Mouse (Mus musculus) limb, embryonic 12.5 days (tissue): ENCODE measurements at regions not wholly inside any gene's neighbourhood (a gene's known extent, or its start where the extent isn't known, plus 50 kb on each side); places are given as distances from the start of the nearest gene placed in this dataset.

Source experiments
- ATAC-seq: fragments of 200-750 bp; cut with Nextera tagmentation; 2 replicates; pipeline ENCODE4 v1.8.0; 2017; ENCODE audit warnings: low read depth, moderate TSS enrichment; ENCODE audit not compliant: insufficient number of reproducible peaks, insufficient read depth, low FRiP score, low TSS enrichment
- H3K27ac ChIP-seq: fragments of 300-500 bp; sonication (generic); 2 replicates; pipeline ENCODE4 v1.5.1; 2016; ENCODE audit warnings: mild to moderate bottlenecking, moderate library complexity
- H3K27me3 ChIP-seq: fragments of 300-500 bp; sonication (generic); 2 replicates; pipeline ENCODE4 v1.6.1; 2016; ENCODE audit warnings: mild to moderate bottlenecking, moderate library complexity
- H3K36me3 ChIP-seq: fragments of 300-500 bp; sonication (generic); 2 replicates; pipeline ENCODE4 v1.6.1; 2016; ENCODE audit warnings: mild to moderate bottlenecking, moderate library complexity
- H3K4me1 ChIP-seq: fragments of 300-500 bp; sonication (generic); replicated peaks from 2 replicates; pipeline ENCODE4 v1.6.1; 2016
- H3K4me2 ChIP-seq: fragments of 300-500 bp; sonication (generic); 2 replicates; pipeline ENCODE4 v1.6.1; 2016; ENCODE audit warnings: mild to moderate bottlenecking, moderate library complexity
- H3K4me3 ChIP-seq: fragments of 300-500 bp; sonication (generic); replicated peaks from 2 replicates; pipeline ENCODE4 v1.5.1; 2016; ENCODE audit warnings: mild to moderate bottlenecking
- H3K9ac ChIP-seq: fragments of 300-500 bp; sonication (generic); replicated peaks from 2 replicates; pipeline ENCODE4 v1.6.1; 2016; ENCODE audit warnings: mild to moderate bottlenecking, moderate library complexity
- H3K9me3 ChIP-seq: fragments of 300-500 bp; sonication (generic); 2 replicates; pipeline ENCODE4 v1.6.1; 2016; ENCODE audit warnings: mild to moderate bottlenecking, moderate library complexity
- WGBS: fragments of 180-500 bp; shearing (Covaris S2); methylation state at CpG from one replicate; pipeline ENCODE4 v1.1.7; 2016; 5-methylcytosine and 5-hydroxymethylcytosine counted together

DNA sequence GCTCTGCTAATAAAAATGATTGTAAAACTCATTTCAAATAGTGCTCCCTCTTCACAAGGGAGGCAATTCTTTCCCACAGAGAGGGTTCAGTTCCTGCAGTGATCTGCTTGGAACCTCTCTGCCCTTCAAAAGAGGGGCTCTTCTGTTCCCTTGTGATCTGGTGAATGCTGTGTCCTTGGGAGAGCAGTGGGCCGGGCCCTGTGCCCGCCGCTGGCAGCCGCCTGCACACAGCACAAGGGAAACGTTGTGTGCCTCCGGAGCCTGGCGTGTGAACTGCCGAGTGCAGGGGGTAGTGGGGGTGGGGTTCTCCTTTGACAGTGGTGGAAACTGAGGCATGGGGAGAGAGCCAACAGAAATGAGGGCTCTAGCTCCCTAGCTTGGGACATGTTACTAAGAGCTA is 54.4 kb upstream of the Csrp1 start:
- Histone ChIP-seq H3K27me3 (no peaks in the 10 kb centered on the region), H3K27ac (no peak overlapping the region), H3K4me1 (peaks cover 48% of the 10 kb centered on the region), H3K4me3 (no peak overlapping the region), H3K9me3 (no peaks in the 10 kb centered on the region), H3K9ac (no peak overlapping the region), H3K4me2 (no peak overlapping the region), H3K36me3 (no peaks in the 10 kb centered on the region)
- no peak for ATAC-seq
- WGBS = 68% methylated on average over 8 of the region's 8 CpGs

DNA sequence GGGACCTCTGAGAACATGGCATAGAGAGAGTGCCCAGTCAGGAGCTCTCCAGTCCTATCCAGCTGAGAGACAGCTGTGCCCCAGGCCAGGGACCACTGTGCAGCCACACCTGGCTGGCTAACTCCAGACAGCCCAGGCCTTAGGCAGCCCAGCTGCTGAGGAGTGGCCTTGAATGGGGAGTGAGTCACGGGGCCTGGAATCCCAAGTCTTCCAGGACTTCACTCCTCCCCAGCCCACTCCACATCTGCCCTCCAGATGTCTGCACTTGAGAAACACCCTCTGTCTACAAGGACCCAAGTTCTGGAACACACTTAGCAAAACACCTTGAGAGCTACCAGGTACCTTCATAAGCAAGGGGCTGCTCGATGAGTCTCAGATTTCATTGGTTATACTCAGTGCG is 51.5 kb upstream of the Csrp1 start:
- ATAC-seq = peak; percentile 88
- H3K36me3 ChIP-seq = no peaks in the 10 kb centered on the region
- WGBS = 20% methylated on average over 3 of the region's 3 CpGs
- no peaks in the 10 kb centered on the region for H3K9me3 ChIP-seq
- H3K4me1 ChIP-seq = peaks cover 45% of the 10 kb centered on the region
- H3K4me2 ChIP-seq = no peak overlapping the region
- H3K27ac ChIP-seq = 0 out of 2 replicates have a peak overlapping the region, but pooled peaks have one; percentile 45
- H3K4me3 ChIP-seq = no peak overlapping the region
- H3K9ac ChIP-seq = no peak overlapping the region
- no peaks in the 10 kb centered on the region for H3K27me3 ChIP-seq

DNA sequence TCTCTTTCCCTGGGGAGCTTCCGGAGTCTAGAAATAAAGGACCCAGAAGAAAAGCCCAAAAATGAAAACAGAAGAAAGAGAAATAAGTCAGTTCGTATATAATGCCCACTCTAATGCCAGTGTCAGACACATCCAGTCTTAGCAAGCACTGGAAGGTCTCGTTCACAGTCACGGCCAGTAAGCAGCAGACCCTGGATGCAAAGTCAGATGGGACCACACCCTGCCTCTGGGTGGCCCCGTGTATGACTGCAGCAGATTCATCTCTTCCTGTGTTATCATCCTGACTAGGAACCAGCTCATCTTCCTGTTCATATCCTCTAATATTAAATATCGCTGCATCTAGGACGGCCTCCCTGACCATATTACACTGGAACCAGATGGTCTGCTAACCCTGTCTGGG is 50.9 kb upstream of the Csrp1 start:
- ATAC-seq = no peak
- no peaks in the 10 kb centered on the region for H3K27me3 ChIP-seq
- peaks cover 45% of the 10 kb centered on the region for H3K4me1 ChIP-seq
- H3K4me3 ChIP-seq = no peak overlapping the region
- 74% methylated on average over 7 of the region's 7 CpGs for WGBS
- H3K9me3 ChIP-seq = no peaks in the 10 kb centered on the region
- no peak overlapping the region; the same call in 1 of the 2 replicates for H3K9ac ChIP-seq
- H3K4me2 ChIP-seq = no peak overlapping the region
- no peaks in the 10 kb centered on the region for H3K36me3 ChIP-seq
- H3K27ac ChIP-seq = no peak overlapping the region

DNA sequence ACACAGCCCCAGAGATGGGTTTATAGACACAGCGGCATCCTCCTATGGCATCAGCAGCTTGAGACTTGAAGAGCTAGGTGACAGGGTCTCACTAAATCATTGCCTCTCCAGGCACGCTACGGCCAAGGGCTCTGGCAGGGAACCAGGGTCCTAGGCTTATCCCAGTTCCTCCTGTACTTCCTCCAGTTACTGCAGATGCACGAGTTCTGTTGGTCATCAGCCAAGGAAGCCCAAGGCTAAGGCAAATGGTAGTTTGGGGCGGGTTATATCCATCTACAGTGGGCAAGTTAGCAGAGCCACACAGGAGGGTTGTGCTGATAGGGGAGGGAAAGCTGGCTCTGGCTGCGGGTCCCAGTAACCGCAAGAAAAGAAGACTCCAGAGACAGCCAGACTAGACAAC is 50.1 kb upstream of the Csrp1 start:
- Histone ChIP-seq H3K4me1 (peaks cover 40% of the 10 kb centered on the region), H3K4me2 (no peak overlapping the region), H3K27ac (0 out of 2 replicates have a peak overlapping the region, but pooled peaks have one; percentile 35), H3K36me3 (no peaks in the 10 kb centered on the region), H3K9ac (no peak overlapping the region), H3K9me3 (no peaks in the 10 kb centered on the region), H3K27me3 (no peaks in the 10 kb centered on the region), H3K4me3 (no peak overlapping the region)
- 60% methylated on average over 7 of the region's 7 CpGs for WGBS
- no peak for ATAC-seq
